Mouse (Mus musculus): ENCODE data around the gene Lcat. TPM values are rescaled to one million over a fixed set of nuclear protein-coding genes. Genes with fewer than 3 reads are reported as not detected.

The Lcat gene
- total RNA-seq, 2 experiments from 2014 or later = 37.6 to 40.6 TPM

DNA sequence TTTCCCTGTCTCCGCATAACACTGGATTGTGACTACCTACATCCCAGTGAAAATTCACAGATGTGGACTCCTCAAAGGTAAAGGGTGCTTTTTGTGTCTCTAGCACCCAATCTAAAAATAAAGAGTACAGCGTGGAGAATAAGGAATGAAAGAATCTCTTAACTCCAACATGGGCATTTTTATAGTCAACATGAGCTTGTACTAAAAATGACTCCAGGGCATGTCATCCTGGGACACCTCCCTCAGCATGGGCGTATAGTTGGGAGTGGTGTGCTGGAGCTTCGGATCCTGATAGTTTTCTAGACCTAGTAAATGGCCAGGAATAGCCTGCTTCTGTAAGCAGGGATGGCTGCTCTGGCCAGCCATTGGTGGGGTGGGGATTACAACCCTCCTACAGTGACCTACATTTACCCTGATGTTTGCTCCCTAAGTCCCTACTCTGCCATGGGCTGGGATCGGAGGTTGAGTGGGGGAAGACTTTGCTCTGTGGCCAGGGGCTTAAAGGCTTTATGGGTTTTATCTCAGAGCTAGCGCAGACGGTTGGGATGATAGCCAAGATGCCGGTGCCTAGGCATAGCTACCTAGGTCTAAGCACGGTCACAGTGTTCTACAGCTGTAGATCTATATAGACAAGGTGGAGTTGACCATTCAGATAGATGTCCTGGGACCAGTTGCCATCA, 45.2 kb downstream of the Lcat start:
- TF ChIP-seq CTCF (conservative IDR thresholded peaks at IDR 0.05) = no peak
- no peak for DNase-seq (ENCODE audit: low spot score in 2 of 2)
- H3K4me3 ChIP-seq = no peak overlapping the region
- H3K27ac ChIP-seq = no peak overlapping the region

DNA sequence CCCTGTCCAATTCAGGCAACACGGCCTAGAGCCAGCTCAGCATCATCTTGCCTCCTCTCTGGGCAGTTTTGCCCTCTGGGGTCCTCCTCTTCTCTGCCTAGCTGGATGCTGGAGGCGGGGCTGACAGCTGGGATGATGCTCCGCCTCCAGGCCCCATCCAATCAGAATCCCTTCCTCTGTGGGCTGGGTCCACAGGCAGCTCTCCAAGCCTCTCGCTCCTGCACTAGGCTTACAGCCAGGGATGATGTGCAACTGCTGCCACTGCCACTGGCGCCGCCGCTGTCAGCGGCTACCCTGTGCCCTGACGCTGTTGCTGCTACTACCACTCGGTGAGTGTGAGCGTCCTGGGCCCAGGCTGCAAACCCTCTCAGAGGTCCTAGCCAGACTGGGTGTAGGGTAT, 49.8 kb downstream of the Lcat start, which contains the start of gene Nrn1l:
Nrn1l (plus strand) TSS at position 229 of the 400 bp plus-strand sequence.
- TF ChIP-seq CTCF (conservative IDR thresholded peaks at IDR 0.05) = peak; percentile 19; the same call in 1 of the 2 replicates
- peak; percentile 70 to 81 for DNase-seq (ENCODE audit: low spot score in 2 of 2)
- H3K27ac ChIP-seq = peak within 1 kb of the TSS; percentile 84
- H3K4me3 ChIP-seq = no peak within 1 kb of the TSS; the same call in 1 of the 2 replicates

DNA sequence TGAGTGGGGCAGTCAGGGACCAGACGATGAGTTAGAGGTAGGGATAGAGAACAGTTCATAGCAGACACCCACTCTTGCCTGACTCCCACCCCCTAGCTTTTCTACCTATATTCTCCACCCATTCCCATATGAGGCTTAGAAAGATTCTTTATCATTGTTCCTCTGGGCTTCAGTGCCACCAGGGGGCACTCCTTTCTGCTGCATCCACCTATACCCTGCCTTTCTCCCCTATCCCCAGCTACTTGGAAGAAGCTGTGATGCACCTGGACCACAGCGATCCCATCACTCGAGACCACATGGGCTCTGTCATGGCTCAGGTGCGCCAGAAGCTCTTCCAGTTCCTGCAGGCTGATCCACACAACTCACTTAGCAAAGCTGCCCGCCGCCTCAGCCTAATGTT, 50.8 kb downstream of the Lcat start:
- Histone ChIP-seq H3K27ac (peak overlapping the region; percentile 84; the same call in 1 of the 2 replicates), H3K4me3 (no peak overlapping the region)
- TF ChIP-seq CTCF (conservative IDR thresholded peaks at IDR 0.05) = peak; percentile 77
- DNase-seq (ENCODE audit: low spot score in 2 of 2) = no peak

DNA sequence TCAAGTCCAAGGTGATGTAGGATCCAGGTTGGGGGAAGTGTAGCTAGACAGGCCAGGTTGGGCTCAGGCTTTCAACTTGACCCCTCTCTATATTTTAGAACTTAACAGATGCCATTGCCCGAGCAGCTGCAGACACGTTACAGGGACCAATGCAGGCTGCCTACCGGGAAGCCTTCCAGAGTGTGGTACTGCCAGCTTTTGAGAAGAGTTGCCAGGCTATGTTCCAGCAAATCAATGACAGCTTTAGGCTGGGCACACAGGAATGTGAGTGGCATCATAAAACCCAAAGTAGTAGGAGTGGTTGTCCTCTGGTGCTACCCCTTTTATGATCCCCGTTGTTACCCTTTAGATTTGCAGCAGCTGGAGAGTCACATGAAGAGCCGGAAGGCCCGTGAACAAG, 52.3 kb downstream of the Lcat start:
- peak; percentile 73 to 75 for DNase-seq (ENCODE audit: low spot score in 2 of 2)

DNA sequence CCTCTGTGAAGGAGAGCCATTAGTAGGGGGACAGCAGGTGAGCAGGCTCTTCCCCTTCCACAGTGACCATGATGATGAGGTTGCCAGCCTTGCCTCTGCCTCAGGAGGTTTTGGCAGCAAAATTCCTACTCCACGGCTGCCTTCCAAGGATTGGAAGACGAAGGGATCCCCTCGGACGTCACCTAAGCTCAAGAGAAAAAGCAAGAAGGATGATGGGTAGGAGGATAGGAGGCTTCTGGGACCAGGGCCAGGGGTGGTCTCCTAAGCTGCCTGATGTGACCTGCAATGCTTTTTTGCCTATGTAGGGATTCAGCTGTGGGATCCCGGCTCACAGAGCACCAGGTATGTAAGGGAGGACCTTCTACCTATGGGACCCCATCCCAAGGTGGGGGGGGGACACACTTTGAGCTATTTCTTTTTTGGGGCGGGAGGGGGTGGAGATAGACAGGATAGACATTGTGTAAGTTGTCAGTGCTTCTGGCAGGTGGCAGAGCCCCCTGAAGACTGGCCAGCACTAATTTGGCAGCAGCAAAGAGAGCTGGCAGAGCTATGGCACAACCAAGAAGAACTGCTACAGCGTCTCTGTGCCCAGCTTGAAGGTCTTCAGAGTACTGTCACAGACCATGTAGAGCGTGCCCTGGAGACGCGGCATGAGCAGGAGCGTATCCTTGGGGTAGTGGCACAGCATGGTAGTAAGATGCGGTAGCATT, 53.3 kb downstream of the Lcat start:
- no peak for DNase-seq (ENCODE audit: low spot score in 2 of 2)
- no peak for TF ChIP-seq CTCF (conservative IDR thresholded peaks at IDR 0.05)
- H3K4me3 ChIP-seq = no peak overlapping the region
- H3K27ac ChIP-seq = peak overlapping the region; percentile 84

More for the DNA sequence above, 52.3 kb downstream of the Lcat start:
- H3K4me3 ChIP-seq = no peak overlapping the region
- TF ChIP-seq CTCF (conservative IDR thresholded peaks at IDR 0.05) = no peak
- H3K27ac ChIP-seq = peak overlapping the region; percentile 84

Small RNA genes within 50 kb of the gene (microRNA-seq; reads per million reads assigned to microRNA genes)
- 0 to 0.18 reads per million in 2 experiments for gene Mir7074

Other genes with a start within 250 kb of the Lcat start
- 10 to 100 TPM; 41.1 to 41.5 TPM for gene Acd, start 242.3 kb downstream of the Lcat start, total RNA-seq (2021)
- 10 to 100 TPM; 32.7 to 35.4 TPM for gene Pard6a, start 242.2 kb downstream of the Lcat start, total RNA-seq (2021)
- under 1 TPM in 1 of 2 experiments, not detected in 1; 0.84 TPM for gene 4933405L10Rik, start 235.7 kb downstream of the Lcat start, total RNA-seq (2021)
- 10 to 100 TPM in 1 of 2 experiments, 1 to 10 TPM in 1; 8.1 to 10.8 TPM for gene Enkd1, start 235.2 kb downstream of the Lcat start, total RNA-seq (2021)
- 10 to 100 TPM; 18.2 to 22.8 TPM for gene Gfod2, start 184.7 kb downstream of the Lcat start, total RNA-seq (2021)
- 10 to 100 TPM; 25.1 to 27.3 TPM for gene Ranbp10, start 116.0 kb downstream of the Lcat start, total RNA-seq (2021)
- under 1 TPM; 0.22 to 0.28 TPM for gene Tsnaxip1, start 115.7 kb downstream of the Lcat start, total RNA-seq (2021)
- gene Cenpt, start 90.1 kb downstream of the Lcat start, total RNA-seq (2021) = 10 to 100 TPM; 14.6 to 16.0 TPM
- gene Thap11, start 88.2 kb downstream of the Lcat start, total RNA-seq (2021) = 10 to 100 TPM; 37.2 to 38.9 TPM
- gene Nutf2, start 82.8 kb downstream of the Lcat start, total RNA-seq (2021) = 10 to 100 TPM; 33.5 to 40.8 TPM
- 10 to 100 TPM; 69.0 to 70.4 TPM for gene Edc4, start 62.5 kb downstream of the Lcat start, total RNA-seq (2021)
- gene Nrn1l, start 49.8 kb downstream of the Lcat start, total RNA-seq (2021) = 1 to 10 TPM; 2.4 TPM
- gene Pskh1, start 42.9 kb downstream of the Lcat start, total RNA-seq (2021) = 1 to 10 TPM; 8.0 to 9.9 TPM
- gene Ctrl, start 9.5 kb downstream of the Lcat start, total RNA-seq (2021) = 1 to 10 TPM; 1.4 to 1.5 TPM
- 10 to 100 TPM; 53.0 to 61.6 TPM for gene Psmb10, start 4.9 kb downstream of the Lcat start, total RNA-seq (2021)
- gene Slc12a4, start 22.7 kb upstream of the Lcat start, total RNA-seq (2021) = 10 to 100 TPM; 19.4 to 26.6 TPM
- not detected for gene Dpep3, start 36.0 kb upstream of the Lcat start, total RNA-seq (2021)
- gene Dus2, start 48.0 kb upstream of the Lcat start, total RNA-seq (2021) = 10 to 100 TPM; 21.0 TPM
- gene Dpep2nb, start 62.6 kb upstream of the Lcat start, total RNA-seq (2021) = not detected
- gene Ddx28, start 68.5 kb upstream of the Lcat start, total RNA-seq (2021) = 10 to 100 TPM; 12.4 to 14.0 TPM
- gene Nfatc3, start 115.5 kb upstream of the Lcat start, total RNA-seq (2021) = 10 to 100 TPM; 12.4 to 12.7 TPM
- under 1 TPM; 0.39 to 0.67 TPM for gene Esrp2, start 193.6 kb upstream of the Lcat start, total RNA-seq (2021)
- gene Pla2g15, start 207.0 kb upstream of the Lcat start, total RNA-seq (2021) = 10 to 100 TPM; 21.7 to 21.8 TPM
- 10 to 100 TPM; 24.6 to 26.7 TPM for gene Slc7a6, start 225.5 kb upstream of the Lcat start, total RNA-seq (2021)

All from layer of hippocampus, adult 2 months (tissue).